Mouse (Mus musculus): ENCODE measurements at regions not wholly inside any gene's neighbourhood (a gene's known extent, or its start where the extent isn't known, plus 50 kb on each side); places are given as distances from the start of the nearest gene placed in this dataset.

GRCm38 (mm10) chr12:27140335-27140702 is 202.1 kb downstream of the Sox11 start:
- DNase-seq (ENCODE audit: low spot score), result no peak

DNA sequence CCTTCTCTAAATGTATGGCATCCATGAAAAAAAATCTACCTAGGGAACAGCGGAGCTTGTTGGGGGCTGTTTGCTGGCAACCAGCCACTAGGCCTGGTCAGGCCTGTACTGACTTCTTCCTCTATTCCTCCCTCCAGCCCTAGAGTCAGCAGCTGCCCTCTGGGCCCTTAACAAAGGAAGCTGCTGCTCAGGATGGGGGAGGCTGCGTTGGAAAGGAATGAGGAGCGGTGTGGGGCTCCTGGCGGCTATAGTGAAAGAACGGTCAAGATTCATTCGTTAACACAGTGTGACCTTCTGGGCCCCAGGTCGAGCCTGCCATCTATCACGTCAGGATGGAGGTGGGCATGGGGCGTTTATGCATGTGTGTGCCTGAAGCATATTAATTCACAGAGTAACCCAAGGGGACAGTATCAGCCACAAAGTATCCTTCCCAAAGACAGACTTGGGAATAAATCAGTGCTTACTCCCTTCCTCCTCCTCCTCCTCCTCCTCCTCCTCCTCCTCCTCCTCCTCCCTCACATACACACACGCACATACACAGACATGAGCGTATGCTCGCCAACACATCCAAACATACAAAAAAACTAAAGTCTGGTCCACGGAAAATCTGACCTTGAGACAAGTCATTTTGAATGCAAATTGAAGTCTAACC is 202.6 kb downstream of the Sox11 start:
- DNase-seq (ENCODE audit: low spot score), result peak; percentile 33

DNA sequence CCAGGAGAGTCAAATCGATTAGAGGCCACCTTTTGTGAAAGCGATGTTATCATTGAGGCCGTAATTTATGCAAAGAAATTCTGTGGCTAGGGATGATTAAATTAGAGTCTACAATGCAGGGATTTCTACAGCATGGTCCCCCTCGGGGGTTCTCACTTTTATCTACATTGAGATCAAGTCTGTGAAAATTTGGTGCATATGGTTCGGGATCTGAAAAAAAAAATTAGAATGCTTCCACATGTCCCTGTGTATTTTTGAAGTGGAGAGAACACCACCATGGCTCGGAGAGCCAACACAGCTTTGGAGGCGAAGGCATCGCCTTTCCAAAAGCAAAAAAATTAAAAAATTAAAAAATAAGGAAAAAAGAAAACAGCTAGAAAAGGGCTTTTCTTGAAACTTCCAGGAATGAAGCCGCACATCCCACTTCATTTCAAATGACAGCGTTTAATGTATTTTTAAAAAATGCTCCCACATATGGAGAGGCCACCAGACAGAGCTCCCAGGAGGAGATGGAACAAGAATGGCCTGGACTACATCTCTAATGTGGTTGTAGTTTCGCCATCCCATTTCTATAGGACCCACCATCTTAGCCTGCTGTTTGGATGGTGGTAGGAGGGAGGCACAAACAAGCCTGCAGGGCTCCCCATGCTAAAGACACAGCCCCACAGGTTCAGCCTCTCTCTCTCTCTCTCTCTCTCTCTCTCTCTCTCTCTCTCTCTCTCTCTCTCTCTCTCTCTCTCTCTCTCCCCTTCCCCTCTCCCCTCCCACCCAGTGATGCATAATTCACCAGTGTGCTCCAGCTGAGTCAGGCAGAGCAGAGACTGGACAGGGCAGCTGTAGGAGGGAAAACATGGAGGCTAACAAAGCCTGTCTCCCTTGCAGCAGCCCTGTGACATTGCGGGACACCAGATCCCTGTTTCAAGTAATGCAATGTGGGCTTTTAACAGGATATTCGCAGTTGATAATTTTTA is 203.4 kb downstream of the Sox11 start:
- DNase-seq (ENCODE audit: low spot score), result no peak

- peak; percentile 32 for DNase-seq (ENCODE audit: low spot score)
Observed at GRCm38 (mm10) chr12:27135997-27136559, 206.3 kb downstream of the Sox11 start.

- no peak for DNase-seq (ENCODE audit: low spot score)
Observed at GRCm38 (mm10) chr12:27130544-27130943, 211.8 kb downstream of the Sox11 start.

- DNase-seq (ENCODE audit: low spot score), result no peak
Observed at GRCm38 (mm10) chr12:27127054-27127605, 215.2 kb downstream of the Sox11 start.

DNA sequence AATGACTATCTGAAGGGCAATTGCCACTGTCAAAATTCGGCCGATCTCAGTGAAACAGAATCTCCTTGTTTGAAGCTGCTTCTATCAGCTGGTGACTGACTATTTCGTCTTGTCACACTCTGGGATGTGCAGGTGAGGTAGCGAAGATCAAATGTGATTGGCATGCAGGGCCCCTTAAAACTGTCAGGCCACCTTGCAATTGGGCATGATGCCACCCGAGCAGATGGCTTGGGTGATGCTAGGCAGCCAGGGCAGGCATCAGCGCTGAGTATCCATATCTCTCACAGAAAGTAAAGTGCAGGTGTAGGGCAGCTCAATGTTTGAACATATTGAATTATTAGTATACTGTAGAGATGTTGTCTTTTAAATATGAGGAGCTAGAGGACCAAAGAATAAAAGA is 223.8 kb downstream of the Sox11 start:
- DNase-seq (ENCODE audit: low spot score), result no peak

GRCm38 (mm10) chr12:27115392-27115791 is 227.0 kb downstream of the Sox11 start:
- no peak for DNase-seq (ENCODE audit: low spot score)

GRCm38 (mm10) chr12:27104925-27105571 is 237.3 kb downstream of the Sox11 start:
- no peak for DNase-seq (ENCODE audit: low spot score)

DNA sequence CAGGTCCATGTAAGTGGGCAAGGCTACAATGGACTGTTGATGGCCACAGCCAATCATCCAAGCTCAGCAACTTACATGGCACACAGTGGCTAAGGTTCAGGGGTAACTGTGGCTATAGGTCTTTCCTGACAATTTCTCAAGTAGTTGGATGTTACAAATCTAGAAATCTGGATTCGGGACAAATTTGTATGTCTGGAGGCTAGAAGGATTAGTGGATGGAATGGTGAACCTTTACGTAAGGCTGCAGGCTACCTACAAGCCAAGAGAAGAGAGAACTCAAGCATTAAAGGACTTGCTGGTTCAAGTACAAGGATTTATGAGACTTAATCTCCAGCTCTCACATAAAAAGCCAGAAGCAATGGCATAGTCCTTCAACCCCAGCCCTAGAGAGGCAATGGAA is 239.4 kb downstream of the Sox11 start:
- no peak for DNase-seq (ENCODE audit: low spot score)

DNA sequence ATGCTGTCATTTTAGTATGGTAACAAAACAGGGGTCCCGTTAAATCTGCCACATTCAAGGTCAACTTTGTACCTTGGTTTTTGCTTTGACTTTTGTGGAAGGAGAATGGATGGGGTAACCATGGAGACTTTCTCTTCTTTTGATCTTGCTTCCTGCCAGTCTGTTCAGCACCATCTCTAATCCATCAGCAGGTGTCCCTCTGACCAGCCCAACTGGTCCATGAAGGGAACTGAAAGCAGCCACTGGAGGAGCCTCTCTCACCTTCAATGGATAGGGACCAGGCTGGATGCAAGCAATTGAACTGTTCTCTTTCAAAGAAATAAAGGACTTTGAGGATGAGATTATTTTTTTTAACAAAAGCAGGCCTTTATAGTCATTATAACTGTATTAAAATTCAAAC is 253.2 kb downstream of the Sox11 start:
- DNase-seq (ENCODE audit: low spot score), result no peak

DNA sequence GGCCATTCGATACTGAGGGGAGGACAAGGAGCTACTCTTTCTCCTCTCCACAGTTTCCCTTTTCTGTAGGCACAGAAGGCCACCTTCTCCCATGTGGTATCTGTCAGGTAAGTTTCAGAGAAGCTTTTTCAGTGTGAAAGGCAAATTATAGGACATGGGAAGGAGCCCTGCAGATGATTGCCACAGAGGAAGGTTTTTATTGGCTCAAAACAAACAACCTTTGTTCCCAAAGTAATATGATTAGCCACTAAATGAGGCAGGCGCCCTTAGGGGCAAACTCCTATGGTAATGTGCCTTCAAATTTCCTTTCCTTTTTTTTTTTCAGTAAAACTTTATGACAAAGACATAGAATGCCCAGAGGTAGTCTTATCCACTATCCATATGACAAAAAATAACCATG is 256.5 kb downstream of the Sox11 start:
- no peak for DNase-seq (ENCODE audit: low spot score)

- no peak for DNase-seq (ENCODE audit: low spot score)
Observed at GRCm38 (mm10) chr12:27083645-27084550, 258.5 kb downstream of the Sox11 start.

DNA sequence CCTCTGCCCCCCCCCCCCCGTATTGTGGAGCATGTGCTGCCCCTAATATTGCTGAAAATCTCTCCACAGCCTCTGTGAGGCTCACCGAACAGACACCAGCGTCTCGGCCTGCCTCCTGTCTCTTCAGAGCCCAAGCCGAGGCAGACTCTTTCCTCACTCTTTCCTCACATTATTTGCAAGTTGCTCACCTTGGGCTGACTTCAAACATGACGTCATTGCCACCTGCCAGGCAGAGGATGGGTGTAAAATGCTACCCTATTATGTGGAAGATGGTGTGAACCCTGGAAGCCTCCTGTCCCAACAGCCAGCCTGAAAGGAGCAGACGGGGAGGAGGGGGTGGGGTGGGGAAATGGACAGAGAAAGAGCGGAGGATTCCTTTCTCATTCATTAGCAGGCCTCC is 259.3 kb downstream of the Sox11 start:
- DNase-seq (ENCODE audit: low spot score), result peak; percentile 13

DNA sequence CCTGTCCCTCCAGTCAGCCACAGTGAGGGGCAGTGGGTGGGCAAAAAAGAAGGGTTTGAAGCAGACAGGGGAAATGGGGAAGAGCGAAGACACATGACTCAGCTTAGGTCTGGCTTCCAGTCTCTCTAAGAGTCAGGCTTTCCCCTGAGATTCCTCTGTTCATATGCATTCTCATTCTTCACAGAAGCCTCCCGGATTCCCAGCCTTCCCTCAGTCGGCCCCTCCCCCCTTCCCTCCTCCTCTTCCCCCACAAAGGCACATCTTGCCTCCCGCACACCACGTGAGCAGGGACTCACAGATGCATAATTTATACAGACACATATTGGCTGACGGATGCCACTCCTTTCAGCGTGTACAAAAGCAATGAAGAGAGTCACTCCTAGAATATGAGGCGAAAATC is 259.8 kb downstream of the Sox11 start:
- peak; percentile 60 for DNase-seq (ENCODE audit: low spot score)

DNA sequence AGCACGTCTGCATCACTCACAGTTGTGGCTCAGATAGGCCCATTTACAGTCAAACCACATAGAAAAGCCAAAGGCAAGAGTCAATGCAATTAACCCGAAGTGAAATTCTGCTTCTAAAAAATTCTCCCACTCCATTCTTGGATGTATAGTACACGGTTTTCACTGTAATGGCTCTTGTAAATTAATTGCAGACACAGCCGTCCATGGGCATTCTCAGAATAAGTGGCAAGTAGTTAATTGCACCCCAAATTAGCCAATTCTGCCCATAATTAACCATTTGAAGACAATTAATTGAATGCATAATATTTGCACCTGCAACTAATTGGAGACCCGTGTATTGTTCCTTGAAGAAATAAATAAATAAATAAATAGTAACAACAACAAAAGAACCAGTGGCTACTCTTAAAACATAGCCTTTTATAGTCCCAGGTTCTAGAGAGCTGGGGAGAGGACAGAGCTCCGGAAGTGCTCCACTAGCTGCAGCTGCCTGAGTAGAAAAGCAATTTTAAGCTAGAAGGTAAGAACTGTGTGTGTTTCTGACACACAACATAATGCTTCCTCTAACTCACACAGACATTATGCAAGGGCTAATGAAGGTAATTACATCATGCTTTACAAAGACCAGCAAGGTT is 266.2 kb downstream of the Sox11 start:
- no peak for DNase-seq (ENCODE audit: low spot score)

- no peak for DNase-seq (ENCODE audit: low spot score)
Observed at GRCm38 (mm10) chr12:27065011-27065517, 277.3 kb downstream of the Sox11 start.

DNA sequence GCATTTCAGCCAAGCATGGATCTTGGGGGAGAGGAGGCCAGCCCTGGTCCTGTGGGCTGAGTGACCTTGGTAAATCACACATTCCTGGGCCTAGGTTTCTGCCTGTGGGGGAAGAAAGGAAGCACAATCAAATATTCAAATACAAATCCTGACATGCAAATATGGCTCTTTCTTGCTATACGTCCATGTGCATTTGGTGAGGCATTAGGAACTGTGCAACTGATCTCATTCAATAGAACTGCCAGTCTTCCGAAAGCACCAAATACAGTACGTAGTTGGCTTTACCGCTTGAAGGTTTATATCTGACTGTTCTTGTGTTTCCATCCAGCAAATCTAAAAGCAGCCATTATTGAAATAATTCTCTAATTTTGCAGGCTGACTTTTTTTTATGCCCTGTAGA is 278.9 kb downstream of the Sox11 start:
- no peak for DNase-seq (ENCODE audit: low spot score)

DNA sequence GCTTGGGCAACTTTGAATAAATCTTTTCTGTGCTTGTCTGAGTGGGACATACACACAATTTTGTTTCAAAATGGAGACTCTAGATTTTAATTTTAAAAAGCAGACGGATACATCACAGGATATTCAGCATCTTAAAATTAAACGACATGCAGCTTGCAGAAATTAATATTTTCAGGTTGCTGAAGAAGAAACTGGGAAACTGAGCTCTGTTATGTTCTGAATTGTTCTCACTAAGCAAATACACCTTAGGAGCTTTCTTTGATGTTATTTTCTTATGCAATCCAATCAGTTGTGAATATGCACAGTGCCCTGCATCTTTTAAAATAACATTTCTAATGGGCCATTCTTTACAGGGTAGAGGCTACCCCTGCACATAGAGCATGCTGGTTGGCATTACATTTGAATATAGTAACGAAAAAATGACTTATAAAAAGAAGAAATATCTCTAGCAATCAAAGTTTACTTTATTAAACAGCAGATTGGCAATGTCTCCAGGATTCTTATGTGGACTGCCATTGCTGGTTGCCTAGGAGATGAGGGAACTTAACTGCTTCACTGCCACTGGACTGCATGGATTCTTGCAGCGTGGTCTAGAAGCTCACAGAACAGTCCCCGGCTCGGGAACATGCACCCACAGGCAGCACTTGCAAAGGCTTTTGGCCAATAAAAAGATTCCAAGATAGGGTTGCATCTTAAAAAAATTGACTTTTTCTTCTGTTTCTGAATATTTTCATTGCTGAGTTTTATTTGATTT is 279.7 kb downstream of the Sox11 start:
- no peak for DNase-seq (ENCODE audit: low spot score)

- peak; percentile 34 for DNase-seq (ENCODE audit: low spot score)
Observed at GRCm38 (mm10) chr12:27062061-27062461, 280.3 kb downstream of the Sox11 start.

Data from yolk sac, embryonic 10.5 days (tissue).